Mouse (Mus musculus): Measurements from ENCODE around the gene Cd19.

Gene Cd19

GRCm38 (mm10) chr7:126377278-126378158 lies 37.2 kb downstream of the Cd19 start, which contains the start of gene Spns1:
Spns1 (minus strand) TSS chr7:126377450.
- peak; percentile 95 for DNase-seq (ENCODE audit: low spot score)

DNA sequence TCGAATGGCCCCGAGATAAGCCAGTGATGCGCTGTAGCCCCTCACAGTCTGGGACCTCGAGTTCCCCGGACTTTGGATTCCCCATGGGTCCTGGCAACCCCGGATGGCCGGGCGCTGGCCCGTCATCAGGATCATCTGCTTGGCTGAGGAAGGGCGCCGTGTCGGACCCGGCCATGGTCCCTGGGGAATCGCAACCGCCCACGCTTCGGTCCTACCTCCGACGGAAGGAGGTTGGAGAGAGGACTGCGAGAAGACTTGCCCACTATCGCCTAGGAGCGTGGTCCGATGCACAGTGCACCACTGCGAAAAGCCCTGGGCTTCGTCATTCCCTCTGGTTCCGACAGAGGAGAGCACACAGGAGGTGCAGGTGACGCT lies 37.8 kb downstream of the Cd19 start:
- peak; percentile 62 for DNase-seq (ENCODE audit: low spot score)

- DNase-seq (ENCODE audit: low spot score) = no peak
Measured at GRCm38 (mm10) chr7:126375012-126375411, 39.7 kb downstream of the Cd19 start.

DNA sequence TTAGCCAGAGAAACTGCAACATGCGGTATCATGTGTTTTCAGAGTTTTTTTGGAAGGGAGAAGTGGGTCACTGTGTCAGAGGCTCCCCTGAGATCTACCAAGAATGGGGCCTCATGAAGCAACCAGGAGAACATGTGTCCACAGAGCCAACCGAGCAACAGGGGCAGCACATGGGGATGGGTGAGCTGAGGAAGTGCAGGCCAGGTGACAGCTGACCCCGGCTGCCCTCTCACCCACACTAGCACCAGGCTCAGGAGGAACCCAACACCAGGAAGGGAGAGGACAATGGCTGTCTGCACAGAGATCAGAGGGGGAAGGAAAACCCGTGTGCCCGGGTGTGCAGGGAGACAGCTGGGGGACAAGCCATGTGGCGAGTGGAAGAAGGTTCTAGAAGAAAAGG lies 40.2 kb downstream of the Cd19 start:
- DNase-seq (ENCODE audit: low spot score) = no peak

GRCm38 (mm10) chr7:126373007-126373406 lies 41.7 kb downstream of the Cd19 start:
- DNase-seq (ENCODE audit: low spot score) = no peak

- no peak for DNase-seq (ENCODE audit: low spot score)
Measured at GRCm38 (mm10) chr7:126369393-126369792, 45.3 kb downstream of the Cd19 start, which contains the start of gene Lat. Lat (minus strand) TSS chr7:126369570.

- no peak for DNase-seq (ENCODE audit: low spot score)
Measured at GRCm38 (mm10) chr7:126368367-126368766, 46.3 kb downstream of the Cd19 start.

DNA sequence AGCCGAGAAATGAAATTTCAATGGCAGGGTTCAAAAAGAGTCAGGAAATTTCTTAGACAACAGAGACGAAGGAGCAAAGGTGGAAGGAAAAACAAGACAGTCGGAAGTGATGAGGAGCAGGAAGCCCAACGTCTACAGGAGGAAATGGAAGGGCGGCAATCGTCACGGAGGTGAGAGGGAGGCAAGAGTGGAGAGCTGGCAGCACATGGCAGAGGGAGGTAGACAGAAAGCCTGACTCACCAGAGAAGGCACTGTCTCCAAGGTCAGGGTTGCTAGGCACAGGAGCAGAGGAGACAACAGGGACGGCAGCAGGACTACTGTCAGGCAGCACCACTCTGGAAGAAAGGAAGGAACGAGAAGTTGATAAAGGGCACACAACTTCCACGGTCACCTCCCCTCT lies 47.1 kb downstream of the Cd19 start:
- no peak for DNase-seq (ENCODE audit: low spot score)

DNA sequence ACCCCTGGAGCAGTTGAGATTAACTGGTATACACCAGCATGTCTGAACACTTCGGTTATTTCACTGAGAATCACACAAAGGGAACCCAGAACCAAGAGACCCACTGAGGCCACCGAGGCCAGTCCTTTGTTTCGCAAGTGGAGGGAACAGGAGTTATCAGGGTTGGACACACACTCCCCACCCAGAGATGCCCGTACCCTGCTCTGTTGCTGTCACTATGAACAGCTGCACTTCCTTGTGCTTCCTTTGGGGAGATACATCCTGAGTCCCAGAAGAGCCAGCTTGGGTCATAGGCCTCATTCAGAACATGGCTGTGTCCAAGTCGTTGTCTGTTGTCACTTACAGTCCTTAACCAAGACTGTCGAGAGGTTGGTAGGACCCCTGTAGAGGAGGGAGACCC lies 51.7 kb downstream of the Cd19 start:
- no peak for DNase-seq (ENCODE audit: low spot score)

- no peak for DNase-seq (ENCODE audit: low spot score)
Measured at GRCm38 (mm10) chr7:126359049-126359448, 55.6 kb downstream of the Cd19 start.
